Mouse (Mus musculus): ENCODE results near the gene Nt5c2. TPM values are rescaled to one million over a fixed set of nuclear protein-coding genes. Genes with fewer than 3 reads are reported as not detected.

Gene Nt5c2
- polyA plus RNA-seq, 1 experiment from 2014 or later, result 111 TPM

DNA sequence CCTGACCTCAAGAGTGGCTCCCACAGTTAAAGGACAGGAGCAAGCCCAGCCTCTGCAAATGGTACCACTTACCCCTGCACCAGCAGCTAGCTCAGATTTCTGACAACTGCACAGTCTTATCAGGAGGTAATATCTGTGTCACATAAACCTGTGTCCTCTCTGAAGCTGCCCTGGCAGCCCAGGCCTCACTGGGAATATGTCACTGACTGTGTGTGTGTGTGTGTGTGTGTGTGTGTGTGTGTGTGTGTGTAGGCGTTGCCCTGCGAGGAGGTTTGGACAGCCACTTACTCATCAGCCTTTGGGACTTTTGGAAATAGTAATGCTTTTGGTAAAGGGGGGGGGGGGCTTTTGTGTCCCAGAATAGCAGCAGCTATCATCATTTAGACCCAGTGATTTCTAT, 171.9 kb downstream of the Nt5c2 start:
- Histone ChIP-seq H3K4me2 (no peak overlapping the region), H3K4me1 (replicated peaks) (peaks cover 26% of the 10 kb centered on the region), H3K9ac (no peak overlapping the region), H3K9me3 (replicated peaks) (no peaks in the 10 kb centered on the region), H3K27me3 (replicated peaks) (no peaks in the 10 kb centered on the region), H3K36me3 (no peaks in the 10 kb centered on the region), H3K4me3 (no peak overlapping the region), H3K27ac (ENCODE audit: poor library complexity, severe bottlenecking) (peak overlapping the region; percentile 42)
- 19% methylated on average over 2 of the region's 2 CpGs for WGBS
- no peak for ATAC-seq (ENCODE audit: insufficient number of reproducible peaks, low FRiP score)

DNA sequence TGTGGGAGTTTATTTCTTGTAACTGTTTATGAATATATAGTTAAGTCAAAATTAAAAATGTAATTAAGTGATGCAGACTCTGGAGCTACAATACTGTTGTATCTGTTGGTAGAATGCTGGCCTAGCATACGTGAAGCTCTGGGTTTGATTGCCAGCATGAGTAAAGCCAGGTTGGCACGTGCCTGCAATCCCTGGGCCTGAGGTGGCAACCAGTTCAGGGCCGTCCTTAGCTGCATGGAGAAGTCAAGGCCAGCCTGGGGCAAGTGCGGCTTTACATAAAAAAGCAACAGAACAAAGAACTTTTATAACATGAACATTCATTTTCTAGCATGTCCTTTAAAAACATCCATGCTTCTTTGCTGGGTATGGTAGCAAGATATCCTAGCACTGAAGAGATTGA, 173.9 kb downstream of the Nt5c2 start:
- H3K9me3 ChIP-seq (replicated peaks), result no peaks in the 10 kb centered on the region
- H3K4me3 ChIP-seq, result no peak overlapping the region
- no peak overlapping the region for H3K9ac ChIP-seq
- no peak for ATAC-seq (ENCODE audit: insufficient number of reproducible peaks, low FRiP score)
- H3K27ac ChIP-seq (ENCODE audit: poor library complexity, severe bottlenecking), result no peak overlapping the region
- H3K4me1 ChIP-seq (replicated peaks), result peaks cover 20% of the 10 kb centered on the region
- no peaks in the 10 kb centered on the region for H3K36me3 ChIP-seq
- WGBS, result 81% methylated on average over 4 of the region's 4 CpGs
- no peak overlapping the region for H3K4me2 ChIP-seq
- H3K27me3 ChIP-seq (replicated peaks), result no peaks in the 10 kb centered on the region

DNA sequence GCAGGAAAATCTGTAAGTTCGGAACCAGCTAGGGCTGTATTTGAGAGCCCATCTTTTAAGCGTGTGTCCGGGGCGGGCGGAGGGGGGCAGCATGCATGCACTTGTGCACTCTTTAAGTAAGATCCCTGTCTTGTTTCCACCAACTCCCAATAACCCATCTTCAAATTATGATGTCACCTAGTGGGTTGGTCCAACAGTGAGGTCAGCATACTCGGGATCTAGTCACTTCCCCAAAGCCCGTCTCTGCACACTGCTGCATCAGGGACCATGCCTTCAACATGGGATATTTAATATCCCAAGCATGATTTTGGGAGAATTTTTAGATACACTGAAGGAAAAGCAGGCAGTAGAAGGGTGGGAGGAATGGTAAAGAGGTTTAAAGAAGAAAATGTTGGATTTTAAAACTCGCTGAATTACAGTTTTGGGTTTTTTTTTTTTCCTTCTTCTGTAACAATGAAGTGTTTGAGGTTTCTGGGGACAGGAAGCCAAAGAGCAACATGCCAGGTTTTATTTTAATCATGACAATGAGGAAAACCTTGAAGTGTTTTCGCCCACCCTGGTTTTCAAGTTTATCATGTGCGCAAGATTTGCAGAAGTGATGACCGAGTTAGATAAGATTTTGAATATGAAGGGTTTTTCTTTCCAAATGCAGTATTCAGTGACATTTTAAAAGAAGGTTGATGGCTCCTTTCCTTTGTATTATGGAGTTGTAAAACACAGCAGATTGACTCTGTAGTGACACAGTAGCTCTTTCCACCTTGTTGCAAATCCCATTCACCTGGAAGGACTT, 177.5 kb downstream of the Nt5c2 start:
- H3K36me3 ChIP-seq, result no peaks in the 10 kb centered on the region
- 85% methylated on average over 11 of the region's 11 CpGs for WGBS
- no peaks in the 10 kb centered on the region for H3K9me3 ChIP-seq (replicated peaks)
- H3K4me2 ChIP-seq, result no peak overlapping the region
- H3K4me1 ChIP-seq (replicated peaks), result 0 out of 2 replicates have a peak, but pooled peaks cover under 1% of the 10 kb centered on the region
- no peak overlapping the region for H3K9ac ChIP-seq
- ATAC-seq (ENCODE audit: insufficient number of reproducible peaks, low FRiP score), result no peak
- H3K4me3 ChIP-seq, result no peak overlapping the region
- H3K27me3 ChIP-seq (replicated peaks), result no peaks in the 10 kb centered on the region
- no peak overlapping the region for H3K27ac ChIP-seq (ENCODE audit: poor library complexity, severe bottlenecking)

GRCm38 (mm10) chr19:46836085-46836484, 178.9 kb downstream of the Nt5c2 start:
- no peak overlapping the region for H3K27ac ChIP-seq (ENCODE audit: poor library complexity, severe bottlenecking)
- no peak overlapping the region for H3K4me3 ChIP-seq
- no peaks in the 10 kb centered on the region for H3K27me3 ChIP-seq (replicated peaks)
- peaks cover 7% of the 10 kb centered on the region for H3K4me1 ChIP-seq (replicated peaks)
- no peaks in the 10 kb centered on the region for H3K36me3 ChIP-seq
- WGBS, result 84% methylated on average over 3 of the region's 3 CpGs
- ATAC-seq (ENCODE audit: insufficient number of reproducible peaks, low FRiP score), result no peak
- no peaks in the 10 kb centered on the region; the same call in 1 of the 2 replicates for H3K9me3 ChIP-seq (replicated peaks)
- no peak overlapping the region for H3K4me2 ChIP-seq
- H3K9ac ChIP-seq, result no peak overlapping the region

DNA sequence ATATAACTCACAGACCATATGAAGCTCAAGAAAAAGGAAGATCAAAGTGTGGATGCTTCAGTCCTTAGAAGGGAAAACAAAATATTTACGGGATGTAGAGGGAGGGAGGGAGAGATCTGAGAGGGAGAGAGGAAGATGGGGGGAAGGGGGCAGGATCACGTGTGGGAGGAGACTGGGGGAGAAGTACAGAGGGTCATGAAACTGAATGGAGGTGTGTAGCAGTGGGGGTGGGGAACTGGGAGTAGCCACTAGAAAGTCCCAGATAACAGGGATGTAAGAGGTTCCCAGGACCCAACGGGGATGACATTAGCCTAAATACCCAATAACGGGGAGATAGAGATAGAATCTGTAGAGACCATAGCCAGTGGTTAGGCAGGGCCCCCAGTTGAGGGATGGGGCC, 179.6 kb downstream of the Nt5c2 start:
- no peaks in the 10 kb centered on the region for H3K36me3 ChIP-seq
- no peak overlapping the region for H3K27ac ChIP-seq (ENCODE audit: poor library complexity, severe bottlenecking)
- H3K4me3 ChIP-seq, result no peak overlapping the region
- peaks cover 11% of the 10 kb centered on the region for H3K4me1 ChIP-seq (replicated peaks)
- no peak overlapping the region for H3K4me2 ChIP-seq
- ATAC-seq (ENCODE audit: insufficient number of reproducible peaks, low FRiP score), result no peak
- H3K27me3 ChIP-seq (replicated peaks), result no peaks in the 10 kb centered on the region
- 57% methylated on average over 4 of the region's 4 CpGs for WGBS
- no peaks in the 10 kb centered on the region; the same call in 1 of the 2 replicates for H3K9me3 ChIP-seq (replicated peaks)
- no peak overlapping the region for H3K9ac ChIP-seq

GRCm38 (mm10) chr19:46834301-46834700, 180.7 kb downstream of the Nt5c2 start:
- WGBS, result 77% methylated on average over 5 of the region's 5 CpGs
- Histone ChIP-seq H3K27ac (ENCODE audit: poor library complexity, severe bottlenecking) (no peak overlapping the region), H3K4me2 (no peak overlapping the region), H3K4me3 (no peak overlapping the region), H3K27me3 (replicated peaks) (no peaks in the 10 kb centered on the region), H3K36me3 (no peaks in the 10 kb centered on the region), H3K9me3 (replicated peaks) (no peaks in the 10 kb centered on the region; the same call in 1 of the 2 replicates), H3K9ac (no peak overlapping the region), H3K4me1 (replicated peaks) (peaks cover 11% of the 10 kb centered on the region)
- no peak for ATAC-seq (ENCODE audit: insufficient number of reproducible peaks, low FRiP score)

Other genes starting within 250 kb of the Nt5c2 start
- gene Ina, start 455 bp downstream of the Nt5c2 start, polyA plus RNA-seq (2016; fragmentation: Nextera tagmentation; extraction: Ambion mirVana), result 0.24 and 0.86 TPM in 2 replicates
- gene Pcgf6, start 35.8 kb upstream of the Nt5c2 start, polyA plus RNA-seq (2016; fragmentation: Nextera tagmentation; extraction: Ambion mirVana), result 12.9 and 14.5 TPM in 2 replicates
- gene Taf5, start 52.6 kb upstream of the Nt5c2 start, polyA plus RNA-seq (2016; fragmentation: Nextera tagmentation; extraction: Ambion mirVana), result 7.1 and 7.5 TPM in 2 replicates
- 2,494 and 2,546 TPM in 2 replicates for gene Usmg5, start 75.5 kb upstream of the Nt5c2 start, polyA plus RNA-seq (2016; fragmentation: Nextera tagmentation; extraction: Ambion mirVana)
- 7.4 and 7.9 TPM in 2 replicates for gene Pdcd11, start 75.6 kb upstream of the Nt5c2 start, polyA plus RNA-seq (2016; fragmentation: Nextera tagmentation; extraction: Ambion mirVana)
- 5.8 and 6.1 TPM in 2 replicates for gene Calhm2, start 123.1 kb upstream of the Nt5c2 start, polyA plus RNA-seq (2016; fragmentation: Nextera tagmentation; extraction: Ambion mirVana)
- not detected in 2 replicates for gene Calhm1, start 129.1 kb upstream of the Nt5c2 start, polyA plus RNA-seq (2016; fragmentation: Nextera tagmentation; extraction: Ambion mirVana)
- gene Calhm3, start 142.6 kb upstream of the Nt5c2 start, polyA plus RNA-seq (2016; fragmentation: Nextera tagmentation; extraction: Ambion mirVana), result not detected in 2 replicates
- 2.3 and 2.8 TPM in 2 replicates for gene Neurl1a, start 163.7 kb upstream of the Nt5c2 start, polyA plus RNA-seq (2016; fragmentation: Nextera tagmentation; extraction: Ambion mirVana)

All from heart, embryonic 12.5 days (tissue).